Mouse (Mus musculus) ovary, postnatal 10 days (tissue): ENCODE measurements around the gene Olfr1002.
"Not testable (repeated sequence)": the region's sequence is repeated elsewhere in the genome, so short reads cannot be mapped to it uniquely, and the experiment has no call there.

ENCODE experiments used
- DNase-seq: peaks from one replicate; pipeline ENCODE4 v3.0.0; 2022; ENCODE audit warnings: low spot score

The Olfr1002 gene

DNA sequence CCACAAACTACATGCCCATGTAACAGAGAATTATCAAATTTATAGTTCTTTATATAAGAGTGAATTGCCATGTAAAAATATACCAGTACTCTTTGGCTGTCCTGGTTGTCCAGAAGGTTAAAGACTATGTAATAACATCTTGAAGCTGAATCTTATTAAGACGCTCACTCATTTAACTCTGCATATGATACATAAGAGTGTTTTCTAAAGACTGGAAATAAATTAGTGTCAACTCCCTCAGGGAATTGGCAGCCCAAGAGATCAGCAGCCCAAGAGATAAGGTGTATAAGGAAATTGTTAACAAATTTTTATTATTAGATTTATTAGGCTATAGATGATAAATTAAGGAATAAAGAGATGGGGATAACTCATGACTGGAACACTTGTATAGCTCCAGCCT lies at the start of gene Olfr1002:
Gene Olfr1002, minus strand, starts transcription at position 101 of the 400 bp plus-strand sequence.
- no peak for DNase-seq

DNA sequence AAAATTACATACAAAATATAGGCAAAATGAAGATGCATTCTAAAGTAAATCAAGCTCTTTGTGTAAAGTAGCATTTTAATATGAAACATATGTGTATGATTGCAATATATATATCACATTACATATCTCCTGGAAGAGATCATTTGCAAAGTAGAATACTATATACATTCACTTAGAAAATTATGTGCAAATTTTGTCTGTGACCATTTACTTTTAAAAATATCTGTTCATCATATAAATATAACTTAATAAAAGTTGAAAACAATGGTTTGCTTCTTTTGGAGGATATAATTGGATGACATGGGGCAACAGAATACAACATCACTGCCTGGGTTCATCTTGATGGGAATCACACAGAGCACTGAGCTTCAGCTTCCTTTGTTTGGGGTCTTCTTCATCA lies 38.6 kb upstream of the Olfr1002 start, which contains the start of gene Olfr1008:
Gene Olfr1008, plus strand, starts transcription at position 301 of the 400 bp plus-strand sequence.
- DNase-seq, result no peak

DNA sequence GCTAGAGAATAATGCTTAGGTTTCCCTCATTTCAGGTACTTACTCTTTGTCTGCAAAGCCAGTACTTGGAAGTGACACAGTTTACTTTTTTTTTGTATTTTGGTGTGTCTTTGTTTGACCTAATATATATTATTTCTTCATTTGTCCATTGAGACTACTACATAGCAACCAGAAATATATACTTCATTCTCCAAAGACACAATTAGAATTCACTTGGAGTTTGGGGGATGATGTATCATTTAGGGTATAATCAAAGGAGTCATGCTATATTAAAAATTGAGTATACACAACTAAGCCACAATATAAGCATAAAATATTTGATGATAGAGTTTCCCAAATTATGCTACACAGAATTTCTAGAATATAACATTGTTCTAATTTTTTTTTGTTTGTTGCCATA lies 28.2 kb upstream of the Olfr1002 start, which contains the start of gene Olfr1006:
Gene Olfr1006, minus strand, starts transcription at position 101 of the 400 bp plus-strand sequence.
- no peak for DNase-seq

DNA sequence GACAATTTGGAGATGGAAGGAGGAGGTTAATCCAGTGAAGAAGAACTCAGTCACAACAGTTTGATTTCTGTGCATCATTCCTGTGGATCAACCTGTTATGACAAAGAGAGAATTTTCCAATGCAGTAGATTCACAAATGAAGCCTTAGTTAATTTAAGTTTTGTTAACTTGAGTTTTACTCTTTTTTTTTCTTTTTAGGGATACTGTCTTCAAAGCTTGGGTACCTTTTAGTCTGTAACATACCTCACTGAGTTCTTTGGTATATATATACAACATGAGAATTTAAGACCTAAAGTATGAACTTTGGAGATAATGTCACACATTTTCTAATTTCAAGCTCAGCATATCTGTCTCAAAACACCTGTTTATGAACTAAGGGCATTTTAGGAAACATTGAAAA lies 13.9 kb upstream of the Olfr1002 start, which contains the start of gene Olfr154:
Gene Olfr154, minus strand, starts transcription at position 101 of the 400 bp plus-strand sequence.
- DNase-seq, result not testable (repeated sequence)

DNA sequence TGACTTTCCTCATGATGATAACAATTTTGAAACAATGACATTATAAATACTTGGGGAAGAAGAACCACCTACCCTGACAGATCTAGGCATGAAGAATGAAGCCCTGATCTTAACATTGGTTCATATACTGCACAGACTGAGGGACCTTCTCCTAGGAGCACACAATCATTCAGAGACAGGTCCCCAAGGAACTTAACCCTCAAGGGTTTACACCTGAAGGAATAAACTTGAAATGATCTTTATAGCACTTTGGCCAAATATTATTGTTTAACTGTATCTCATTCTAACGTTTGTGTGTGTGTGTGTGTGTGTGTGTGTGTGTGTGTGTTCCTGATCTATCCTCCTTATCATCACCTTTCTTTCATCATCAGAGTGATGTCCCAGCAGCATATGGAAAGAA lies 38.7 kb downstream of the Olfr1002 start, which contains the start of gene Olfr1000:
Gene Olfr1000, minus strand, starts transcription at position 101 of the 400 bp plus-strand sequence.
- DNase-seq, result no peak
